Mouse (Mus musculus) lung, postnatal 0 days (tissue): ENCODE measurements at regions not wholly inside any gene's neighbourhood (a gene's known extent, or its start where the extent isn't known, plus 50 kb on each side); places are given as distances from the start of the nearest gene placed in this dataset.

ENCODE experiments used
- CTCF ChIP-seq: IDR thresholded peaks from 2 replicates; pipeline ENCODE4 v1.5.1; 2016; ENCODE audit warnings: antibody characterized with exemption, mild to moderate bottlenecking
- EP300 ChIP-seq: IDR thresholded peaks from 2 replicates; pipeline ENCODE4 v1.6.1; 2016; ENCODE audit warnings: antibody characterized with exemption, mild to moderate bottlenecking, control low read depth

- peak; percentile 92 for TF ChIP-seq CTCF
- TF ChIP-seq EP300: no peak
Observed at GRCm38 (mm10) chr1:193575986-193576713, 206.1 kb upstream of the Camk1g start.
